ENCODE assay signal across 20 mouse cellular contexts in the genomic region with DNA sequence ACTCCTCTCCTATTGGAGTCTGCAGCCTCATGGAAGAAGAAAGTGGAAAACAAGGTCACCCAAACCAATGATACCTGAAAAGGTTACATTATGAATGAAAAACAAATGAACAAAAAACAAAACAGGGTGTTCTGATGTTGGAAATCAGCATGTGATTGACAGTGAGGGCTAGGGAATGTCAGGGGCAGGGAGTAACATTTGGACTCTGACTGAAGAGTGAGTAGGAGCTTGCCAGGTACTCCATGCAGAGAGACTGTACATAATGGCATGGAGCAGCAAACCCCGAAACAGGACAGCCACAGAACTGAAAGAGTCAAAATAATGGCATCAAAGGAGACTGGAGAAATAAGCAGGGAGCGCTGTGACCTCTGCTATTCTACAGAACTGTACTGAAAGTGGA. TPM values are rescaled to one million over a fixed set of nuclear protein-coding genes. Genes with fewer than 3 reads are reported as not detected.
"Had no signal": no experiment of that assay in that cellular context is flagged by ENCODE, and none has a peak within 500 bp of the region (broad histone marks: within the 10 kb centered on the region; RNA-seq: fewer than 3 reads in every experiment).

No protein-coding gene starts in this region.

- DNase-seq: kidney, adult 8-10 months; kidney, postnatal 25 days; layer of hippocampus, adult 9-11 months; lung, embryonic 14.5 days; retina, postnatal 1 day; right cerebral cortex, postnatal 25 days; thymus, adult 18-20 months; thymus, postnatal 4 days had no signal

- H3K9me3 ChIP-seq: limb, embryonic 10.5 days; limb, embryonic 13.5 days; midbrain, embryonic 12.5 days; neural tube, embryonic 13.5 days had no signal

- H3K36me3 ChIP-seq: limb, embryonic 10.5 days; limb, embryonic 13.5 days; midbrain, embryonic 12.5 days; neural tube, embryonic 13.5 days had no signal

- H3K9ac ChIP-seq: limb, embryonic 13.5 days; lung, embryonic 14.5 days; midbrain, embryonic 12.5 days; neural tube, embryonic 13.5 days had no signal

- ATAC-seq: inflammation-experienced regulatory T-cells, adult 6 months; intestine, embryonic 16.5 days; lung, postnatal 0 days; midbrain, embryonic 16.5 days had no signal

- H3K4me2 ChIP-seq: limb, embryonic 13.5 days; lung, embryonic 14.5 days; midbrain, embryonic 12.5 days; neural tube, embryonic 13.5 days had no signal

- H3K27ac ChIP-seq: kidney, postnatal 0 days; layer of hippocampus, adult 2 months; limb, embryonic 10.5 days; limb, embryonic 13.5 days; macrophage; midbrain, embryonic 12.5 days; neural tube, embryonic 13.5 days had no signal

- H3K4me3 ChIP-seq: layer of hippocampus, adult 2 months; limb, embryonic 10.5 days; limb, embryonic 13.5 days; midbrain, embryonic 12.5 days; myocyte; neural tube, embryonic 13.5 days had no signal

- H3K27me3 ChIP-seq: limb, embryonic 13.5 days; midbrain, embryonic 12.5 days; neural tube, embryonic 13.5 days had no signal

RNA-seq across cellular contexts. Expression of a gene that starts 14.9 kb away (rescaled TPM):
- polyA plus RNA-seq: myocyte had no signal
